Mouse (Mus musculus) mature B cell (primary cell): ENCODE measurements around the gene Ackr3.

Source experiments
- in situ Hi-C: fragments of 300-500 bp; cut with MboI; formaldehyde crosslinking; loops from 2 replicates; pipeline ENCODE4 v1.14.3; 2019

The Ackr3 gene

DNA sequence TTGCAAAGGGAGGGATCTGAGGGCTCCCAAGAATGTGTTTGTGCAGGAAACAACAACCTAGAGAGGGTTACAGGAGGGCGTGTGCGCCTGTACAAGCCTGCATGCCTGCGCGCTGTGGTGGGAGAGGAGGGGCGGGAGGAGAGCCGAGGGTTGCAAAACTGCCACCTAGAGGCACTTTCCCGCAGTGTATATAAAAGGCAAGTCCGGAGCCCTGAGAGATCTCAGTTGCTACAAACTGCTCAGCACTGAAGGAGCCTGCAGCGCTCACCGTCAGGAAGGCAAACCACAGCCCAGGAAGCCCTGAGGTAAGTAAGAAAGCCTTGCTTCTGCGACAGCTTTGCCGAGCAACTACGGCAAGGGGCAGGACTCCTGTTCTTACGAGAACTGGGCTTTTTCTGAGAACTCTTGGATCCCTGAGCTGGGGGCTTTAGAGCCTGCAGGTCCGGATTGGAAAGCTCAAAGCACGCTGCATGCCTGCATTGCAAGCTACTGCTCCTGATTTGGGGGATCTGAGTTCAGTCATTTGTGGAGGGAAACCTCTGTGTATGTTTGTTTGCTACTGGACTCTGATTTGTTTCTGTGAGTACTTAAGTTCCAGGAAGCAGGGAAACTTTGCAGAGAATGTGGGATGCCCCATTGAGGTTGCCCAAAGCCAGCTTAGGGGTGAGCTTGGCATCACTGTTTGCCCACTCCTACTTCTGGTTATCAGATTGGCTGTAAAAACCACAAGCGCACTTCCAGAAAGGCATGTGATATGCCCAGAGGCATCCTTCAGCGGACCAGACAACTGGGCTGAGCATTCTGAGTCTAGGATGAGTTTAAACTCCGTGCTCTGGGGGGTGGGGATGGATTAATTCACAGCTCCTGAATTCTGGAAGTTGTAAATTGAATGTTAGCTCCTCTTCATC, at the start of gene Ackr3:
Gene Ackr3, plus strand, starts transcription at position 198 of the 908 bp plus-strand sequence.
- in situ Hi-C loops, result no loop called here

GRCm38 (mm10) chr1:90156589-90156988, 47.2 kb upstream of the Ackr3 start:
- in situ Hi-C loops, result no loop called here

DNA sequence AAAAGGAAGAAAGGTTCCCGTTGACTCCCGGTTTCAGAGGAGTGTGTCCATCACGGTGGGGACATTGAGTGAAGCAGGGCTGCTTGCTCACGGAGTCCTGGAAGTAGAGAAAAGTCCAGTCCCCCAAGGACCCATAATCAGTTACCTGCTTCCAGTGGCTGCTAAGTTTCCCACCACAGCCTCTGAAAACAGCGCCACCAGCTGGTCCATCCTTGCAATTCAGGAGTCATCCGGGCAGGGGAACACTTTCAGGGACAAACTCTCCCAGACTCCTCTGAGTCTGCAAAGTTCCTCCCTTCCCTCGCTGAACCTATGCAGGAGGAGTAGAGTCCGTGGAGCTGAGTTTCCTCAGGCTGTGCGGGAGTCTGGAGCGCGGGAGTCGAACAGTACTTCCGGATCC, 43.9 kb upstream of the Ackr3 start:
- in situ Hi-C loops, result no loop called here

DNA sequence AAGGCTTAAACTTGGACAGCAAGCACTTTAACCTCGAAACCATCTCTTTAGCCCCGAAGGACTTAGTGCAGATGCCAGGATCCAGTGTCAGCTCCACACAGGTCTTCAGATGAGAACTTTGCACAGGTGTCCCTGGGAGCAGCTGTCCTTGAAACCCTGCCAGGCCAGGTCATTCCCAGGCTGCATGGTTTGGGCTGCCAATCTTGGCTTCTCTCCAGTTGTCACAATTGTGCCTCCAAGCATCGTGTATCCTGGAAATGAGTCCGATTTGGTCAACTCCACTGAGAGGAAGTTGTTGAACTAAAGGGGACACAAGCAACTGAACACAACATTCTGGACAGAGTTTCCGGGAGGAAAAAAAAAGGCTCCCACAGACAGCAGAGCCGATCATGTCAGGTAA, 42.2 kb upstream of the Ackr3 start:
- in situ Hi-C loops, result no loop called here

GRCm38 (mm10) chr1:90162379-90162857, 41.4 kb upstream of the Ackr3 start:
- in situ Hi-C loops, result no loop called here

- in situ Hi-C loops, result no loop called here
These were observed 40.6 kb upstream of the Ackr3 start for GRCm38 (mm10) chr1:90163161-90163560.

DNA sequence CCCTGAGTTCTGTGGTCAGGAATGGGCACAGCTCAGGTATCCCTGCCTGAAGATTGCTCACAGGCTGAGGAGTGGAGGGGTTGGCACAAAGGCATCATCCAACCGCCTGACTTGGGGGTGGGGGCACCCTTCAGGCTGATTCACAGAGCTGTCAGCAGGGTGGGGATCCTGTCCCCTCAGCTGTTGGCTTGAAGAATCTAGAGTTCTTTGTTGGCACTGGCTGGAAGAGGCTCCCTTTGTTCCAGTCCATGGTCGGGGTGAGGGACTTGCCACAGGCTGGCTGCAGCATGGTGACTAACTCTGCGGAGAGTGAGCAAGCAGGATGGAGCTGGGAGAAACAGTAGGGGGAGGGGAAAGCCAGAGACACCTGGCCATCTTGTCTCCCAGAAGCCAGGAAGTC, 39.5 kb upstream of the Ackr3 start:
- in situ Hi-C loops, result no loop called here

- in situ Hi-C loops, result no loop called here
These were observed 29.4 kb upstream of the Ackr3 start for GRCm38 (mm10) chr1:90174338-90174737.

- in situ Hi-C loops, result no loop called here
These were observed 27.6 kb upstream of the Ackr3 start for GRCm38 (mm10) chr1:90176223-90176622.

DNA sequence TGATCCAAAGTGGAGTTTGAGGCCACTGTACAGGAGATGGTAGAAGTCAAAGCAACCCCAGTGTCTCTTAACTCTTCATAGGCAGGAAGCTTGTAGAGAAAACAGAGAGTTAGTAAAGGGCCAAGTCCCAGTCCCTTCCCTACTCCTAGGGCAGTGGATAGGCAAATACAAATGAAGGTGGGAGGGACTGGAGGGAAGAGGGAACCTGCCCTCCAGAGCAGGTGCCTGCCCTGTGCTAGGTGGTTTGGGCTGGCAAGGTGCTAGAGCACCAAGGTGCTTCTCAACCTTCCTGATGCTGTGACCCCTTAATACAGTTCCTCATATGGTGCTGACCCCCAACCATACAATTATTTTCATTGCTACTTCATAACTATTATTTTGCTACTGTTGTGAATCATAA, 26.2 kb upstream of the Ackr3 start:
- in situ Hi-C loops, result no loop called here

DNA sequence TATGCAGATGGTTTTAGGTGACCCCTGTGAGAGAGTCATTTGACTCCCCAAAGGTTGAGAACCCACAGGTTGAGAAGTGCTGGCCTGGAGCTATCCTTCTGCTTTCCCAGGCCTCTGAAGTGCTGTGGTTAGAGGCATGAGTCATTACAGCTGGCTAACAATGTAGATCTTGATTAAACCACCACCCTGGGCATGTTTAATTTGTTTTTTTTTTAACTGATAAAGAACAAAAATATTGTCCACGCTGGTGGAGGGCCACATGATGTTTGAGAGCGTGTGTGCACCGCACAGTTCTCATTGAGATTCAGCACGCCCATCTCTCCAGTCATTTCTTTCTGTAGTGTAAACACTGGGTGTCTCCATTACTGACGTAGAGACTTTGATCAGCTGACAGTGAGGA, 25.8 kb upstream of the Ackr3 start:
- in situ Hi-C loops, result no loop called here

DNA sequence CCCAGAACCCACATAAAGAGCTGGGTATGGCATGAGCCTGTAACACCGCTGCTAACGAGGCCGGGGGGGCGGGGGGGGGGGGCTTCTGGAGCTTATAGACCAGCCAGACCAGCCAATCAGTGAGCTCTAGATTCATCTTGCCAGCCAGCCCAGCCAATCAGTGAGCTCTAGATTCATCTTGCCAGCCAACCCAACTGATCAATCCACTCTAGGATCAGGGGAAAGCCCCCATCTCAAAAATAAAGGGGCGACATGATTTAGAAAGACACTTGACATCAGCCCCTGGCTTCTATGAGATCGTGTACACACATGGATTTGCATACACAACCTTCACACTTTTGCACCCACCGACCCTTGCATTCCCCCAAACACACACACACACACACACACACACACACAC, 23.3 kb upstream of the Ackr3 start:
- in situ Hi-C loops, result no loop called here

DNA sequence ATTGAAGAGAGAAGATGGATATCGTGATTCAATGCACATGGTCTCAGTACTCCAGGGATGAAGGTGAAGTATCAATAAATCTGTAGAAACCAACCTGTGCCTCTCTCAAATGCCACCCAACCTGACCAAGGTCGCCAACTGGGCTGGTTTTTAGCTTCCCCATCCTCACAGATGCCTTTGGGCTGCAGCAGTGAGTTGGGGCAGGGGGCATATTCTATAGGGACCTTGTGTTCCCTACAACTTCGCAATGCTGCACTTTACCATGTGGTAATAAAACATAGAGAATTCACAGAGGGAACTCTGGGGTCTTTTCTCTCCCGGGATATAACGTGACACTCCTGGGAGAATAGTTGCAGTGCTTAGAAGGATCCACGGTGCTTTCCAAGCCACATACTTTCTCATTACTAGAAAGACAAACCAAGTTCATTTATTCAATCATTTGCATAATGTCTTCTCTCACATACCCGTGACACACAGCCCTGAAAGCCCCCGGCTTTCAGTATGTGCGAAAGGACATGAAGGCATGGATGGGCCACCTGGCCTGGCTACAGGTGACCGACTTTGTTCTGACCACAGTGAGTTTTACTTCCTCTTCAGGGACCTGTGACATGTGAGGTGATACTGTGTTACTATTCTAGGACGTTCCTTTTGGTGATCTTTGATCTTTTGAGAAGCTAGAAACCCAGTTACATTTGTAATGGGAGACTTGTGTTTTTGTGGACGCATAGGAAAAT, 22.6 kb upstream of the Ackr3 start:
- in situ Hi-C loops, result no loop called here

DNA sequence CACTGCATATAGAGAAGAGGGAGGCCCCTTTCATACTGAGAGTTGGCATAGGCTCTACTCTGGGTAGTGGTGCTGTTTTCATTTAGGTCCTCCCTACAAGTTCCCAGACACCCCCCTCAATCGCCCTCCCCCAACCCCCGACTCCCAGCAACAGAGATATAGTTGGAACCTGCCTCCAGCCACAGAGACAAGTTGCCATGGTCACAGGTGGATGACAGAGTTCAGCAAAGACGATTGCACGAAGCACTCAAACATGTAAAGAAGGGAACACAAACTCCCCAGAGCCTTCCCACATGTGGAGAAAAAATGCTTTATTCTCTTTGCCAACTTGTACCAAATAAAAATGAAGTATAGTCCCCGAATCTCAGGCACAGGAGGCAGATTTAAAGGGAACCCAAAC, 21.3 kb upstream of the Ackr3 start:
- in situ Hi-C loops, result no loop called here

GRCm38 (mm10) chr1:90183602-90184001, 20.2 kb upstream of the Ackr3 start:
- in situ Hi-C loops, result no loop called here

- in situ Hi-C loops, result no loop called here
These were observed 17.6 kb upstream of the Ackr3 start for GRCm38 (mm10) chr1:90186173-90186572.

GRCm38 (mm10) chr1:90186874-90187273, 16.9 kb upstream of the Ackr3 start:
- in situ Hi-C loops, result no loop called here

DNA sequence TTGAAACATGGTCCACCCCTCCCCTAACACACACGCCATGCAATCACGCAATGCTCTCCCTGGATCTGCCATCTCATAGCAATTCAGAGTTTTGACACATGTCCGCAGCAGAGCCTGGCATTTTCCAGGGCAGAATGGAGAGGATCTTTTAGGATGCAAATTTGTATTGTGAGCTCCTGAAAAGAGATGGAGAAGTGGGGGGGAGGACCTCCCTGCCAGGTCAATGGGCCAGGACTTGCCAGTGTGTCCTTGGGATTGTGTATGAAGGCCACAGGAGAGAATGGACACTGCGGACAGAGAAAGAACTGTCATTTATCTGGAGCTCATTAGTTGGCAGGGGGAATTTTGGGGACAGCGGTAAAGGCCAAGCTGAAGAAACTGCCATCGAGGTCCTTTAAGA, 14.7 kb upstream of the Ackr3 start:
- in situ Hi-C loops, result no loop called here

- in situ Hi-C loops, result no loop called here
These were observed 2.5 kb upstream of the Ackr3 start for GRCm38 (mm10) chr1:90201246-90201645.

DNA sequence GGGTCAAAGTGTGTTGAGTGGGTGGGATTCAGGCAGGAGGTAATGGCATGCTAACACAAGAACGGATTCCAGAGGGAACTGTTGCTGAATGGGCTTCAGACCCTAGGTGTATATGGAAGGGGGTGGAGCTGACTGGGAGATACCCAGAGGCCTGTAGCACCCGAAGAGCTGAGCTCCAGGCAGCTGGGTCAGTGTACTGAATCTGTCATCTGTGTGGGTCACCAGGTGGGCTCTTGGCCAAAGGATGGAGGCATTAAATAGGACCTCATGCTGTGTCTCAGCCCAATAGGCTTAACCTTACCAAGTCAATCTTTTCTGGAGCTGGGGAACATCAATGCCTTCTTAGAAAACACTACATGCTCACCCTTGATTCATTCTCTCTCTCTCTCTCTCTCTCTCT, 2.1 kb upstream of the Ackr3 start:
- in situ Hi-C loops, result no loop called here

GRCm38 (mm10) chr1:90202207-90202978, 1.4 kb upstream of the Ackr3 start:
- in situ Hi-C loops, result no loop called here

DNA sequence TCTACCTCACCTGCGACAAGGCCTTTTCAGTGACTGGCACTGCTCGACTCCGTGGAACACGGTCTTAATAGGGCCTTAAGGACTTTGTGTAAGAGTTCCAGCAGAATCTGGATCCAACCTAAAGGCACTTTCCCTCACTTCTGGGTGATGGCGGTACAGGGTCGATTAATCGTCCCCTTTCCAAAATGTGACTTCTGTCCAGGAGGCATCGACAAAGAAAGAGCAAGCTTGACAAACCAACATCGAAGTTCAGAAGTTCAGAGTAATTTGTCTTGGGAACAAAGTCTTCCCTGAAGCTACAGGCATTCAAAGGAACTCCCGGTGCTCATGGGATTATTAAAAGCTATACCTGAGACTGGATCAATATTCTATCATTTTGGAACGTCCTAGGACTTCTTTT, 439 bp upstream of the Ackr3 start:
- in situ Hi-C loops, result no loop called here
